Mouse (Mus musculus) lung, embryonic 16.5 days (tissue): ENCODE measurements around the gene Ttc33. TPM values are rescaled to one million over a fixed set of nuclear protein-coding genes. Genes with fewer than 3 reads are reported as not detected.
A peak's percentile ranks its signal among the peaks of the same experiment; 100 is the strongest.

ENCODE experiments used
- ATAC-seq: fragments of 200-750 bp; cut with Nextera tagmentation; 2 replicates; pipeline ENCODE4 v1.8.0; 2017; ENCODE audit warnings: low read depth, mild to moderate bottlenecking, moderate library complexity
- H3K27ac ChIP-seq: fragments of 300-500 bp; sonication (generic); 2 replicates; pipeline ENCODE4 v1.5.1; 2014; ENCODE audit warnings: mild to moderate bottlenecking, control low read depth, low read length
- H3K27me3 ChIP-seq: fragments of 300-500 bp; sonication (generic); 2 replicates; pipeline ENCODE4 v1.6.1; 2014; ENCODE audit warnings: low read depth, low read length, mixed read lengths; ENCODE audit not compliant: control insufficient read depth, insufficient read depth
- H3K36me3 ChIP-seq: fragments of 300-500 bp; sonication (generic); 2 replicates; pipeline ENCODE4 v1.6.1; 2014; ENCODE audit warnings: low read length; ENCODE audit not compliant: control insufficient read depth, insufficient read depth
- H3K4me1 ChIP-seq: fragments of 300-500 bp; sonication (generic); replicated peaks from 2 replicates; pipeline ENCODE4 v1.6.1; 2014; ENCODE audit warnings: low read length, mixed read lengths; ENCODE audit not compliant: control insufficient read depth, insufficient read depth
- H3K4me2 ChIP-seq: fragments of 300-500 bp; sonication (generic); 2 replicates; pipeline ENCODE4 v1.6.1; 2014; ENCODE audit warnings: low read depth, low read length, control low read depth
- H3K4me3 ChIP-seq: fragments of 300-500 bp; sonication (generic); 2 replicates; pipeline ENCODE4 v1.5.1; 2014; ENCODE audit warnings: mild to moderate bottlenecking, low read length, control low read depth
- H3K9ac ChIP-seq: fragments of 300-500 bp; sonication (generic); 2 replicates; pipeline ENCODE4 v1.6.1; 2014; ENCODE audit warnings: low read length, control low read depth
- H3K9me3 ChIP-seq: fragments of 300-500 bp; sonication (generic); 2 replicates; pipeline ENCODE4 v1.6.1; 2016; ENCODE audit warnings: low read length; ENCODE audit not compliant: control insufficient read depth
- WGBS: fragments of 180-500 bp; shearing (Covaris S2); extraction: QIAGEN DNeasy Blood & Tissue Kit; methylation state at CpG from one replicate; pipeline ENCODE4 v1.1.7; 2014; 5-methylcytosine and 5-hydroxymethylcytosine counted together
- polyA plus RNA-seq: library from polyadenylated mRNA; unstranded; fragments of >200 nt; fragmentation: Nextera tagmentation; extraction: Ambion mirVana; gene quantifications from 2 replicates; pipeline ENCODE4 v1.2.1, GENCODE M21; 2015

The Ttc33 gene
- polyA plus RNA-seq, 1 experiment from 2014 or later = 44.3 TPM

DNA sequence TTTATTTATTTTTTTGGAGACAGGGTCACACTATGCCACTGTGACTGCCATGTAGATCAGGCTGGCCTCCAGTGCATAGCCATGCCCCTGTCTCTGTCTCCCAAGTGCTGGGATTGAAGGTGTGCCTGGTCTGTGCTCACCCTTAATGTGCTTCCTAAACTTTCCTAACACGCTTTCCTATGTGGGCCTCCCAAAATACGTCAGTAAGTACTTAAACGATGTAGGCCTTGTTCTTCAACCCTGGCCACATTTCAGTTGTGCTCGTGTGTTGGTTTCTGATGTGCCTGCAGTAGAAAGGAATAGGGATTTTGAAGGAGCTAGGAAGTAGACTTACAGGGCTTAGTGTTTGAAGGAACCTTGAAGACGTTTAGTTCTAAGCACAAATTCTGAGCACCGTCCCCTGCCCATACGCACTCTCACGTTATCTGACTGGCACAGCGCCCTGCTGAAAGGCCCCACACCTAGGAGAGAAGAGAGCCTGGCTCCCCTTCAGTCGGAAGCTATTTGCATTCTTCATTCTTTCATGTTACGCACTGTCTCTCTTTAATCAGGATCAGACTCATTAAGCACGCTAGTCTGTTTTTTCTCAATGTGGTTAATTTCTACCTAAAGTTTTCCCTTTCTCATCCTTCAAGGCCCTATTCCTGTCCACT is 20.1 kb upstream of the Ttc33 start:
- Histone ChIP-seq H3K4me1 (no peaks in the 10 kb centered on the region), H3K9ac (no peak overlapping the region), H3K27ac (no peak overlapping the region), H3K27me3 (no peaks in the 10 kb centered on the region), H3K4me3 (no peak overlapping the region), H3K4me2 (no peak overlapping the region), H3K36me3 (peaks cover 34% of the 10 kb centered on the region), H3K9me3 (no peaks in the 10 kb centered on the region)
- ATAC-seq = no peak
- 83% methylated on average over 12 of the region's 12 CpGs for WGBS

DNA sequence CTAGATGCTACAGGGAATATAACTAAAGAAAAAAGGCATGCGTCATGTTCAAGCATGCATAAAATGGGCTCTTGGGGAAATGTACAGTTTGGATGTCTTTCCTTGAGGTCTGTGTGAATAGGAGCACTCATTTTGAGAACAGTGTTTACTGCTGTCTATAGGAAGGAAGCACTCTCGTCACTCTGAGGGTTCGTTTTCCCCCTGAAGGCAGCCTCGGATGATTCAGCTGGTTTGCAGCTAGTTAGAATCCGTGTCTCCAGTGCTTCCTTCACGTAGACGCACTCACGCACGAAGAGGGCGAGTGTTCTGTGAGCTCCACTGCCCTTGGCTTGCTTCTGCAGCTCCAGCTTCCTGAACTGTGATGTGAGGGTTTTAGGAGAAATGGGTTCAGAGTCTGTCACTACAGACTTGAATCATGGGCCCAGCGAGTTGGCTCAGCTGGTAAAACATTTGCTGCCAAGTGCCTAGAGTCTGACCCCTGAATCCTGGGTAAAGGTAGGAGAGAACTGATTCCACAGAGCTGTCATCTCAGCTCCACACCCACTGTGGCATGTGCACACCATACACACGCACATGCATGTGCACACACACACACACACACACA is 12.0 kb upstream of the Ttc33 start:
- whole genome bisulfite sequencing = 85% methylated on average over 12 of the region's 12 CpGs

DNA sequence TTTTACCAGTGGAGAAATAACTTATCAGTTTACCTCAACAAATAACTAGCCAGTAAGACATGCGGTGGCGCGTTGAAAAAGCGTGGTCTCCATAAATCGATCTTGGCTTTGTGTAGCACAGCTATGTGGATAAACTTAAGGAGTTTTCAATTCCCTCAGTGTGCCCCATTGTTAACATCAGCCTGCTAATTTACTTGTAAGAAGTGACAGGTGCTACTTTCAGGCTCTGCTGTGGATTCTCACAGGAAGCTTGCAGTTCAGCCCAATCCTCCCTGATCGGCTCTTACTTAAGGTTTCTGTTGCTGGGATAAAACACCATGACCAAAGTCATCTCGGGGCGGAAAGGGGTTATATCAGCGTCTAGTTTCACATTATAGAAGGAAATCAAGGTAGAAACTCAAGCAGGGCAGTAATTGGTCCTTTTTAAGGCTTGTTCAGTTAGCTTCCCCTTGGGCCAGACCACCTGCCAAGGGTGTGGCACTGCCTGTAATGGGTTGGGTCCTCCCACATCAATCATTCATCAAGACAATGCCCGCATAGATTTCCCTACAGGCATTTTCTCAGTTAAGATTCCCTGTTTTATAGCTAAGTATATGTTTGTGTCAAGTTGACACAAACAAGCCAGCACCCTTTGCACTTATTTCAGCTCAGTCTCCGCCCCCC is 526 bp upstream of the Ttc33 start:
- H3K9ac ChIP-seq = peak overlapping the region; percentile 89
- no peaks in the 10 kb centered on the region for H3K27me3 ChIP-seq
- ATAC-seq = peak; percentile 49
- peaks cover 2% of the 10 kb centered on the region; the same call in 1 of the 2 replicates for H3K36me3 ChIP-seq
- H3K4me2 ChIP-seq = peak overlapping the region; percentile 56
- H3K4me3 ChIP-seq = peak overlapping the region; percentile 90
- H3K27ac ChIP-seq = peak overlapping the region; percentile 94
- H3K9me3 ChIP-seq = no peaks in the 10 kb centered on the region
- peaks cover 13% of the 10 kb centered on the region for H3K4me1 ChIP-seq
- 41% methylated on average over 10 of the region's 11 CpGs for WGBS

More for the DNA sequence above, 12.0 kb upstream of the Ttc33 start:
- Histone ChIP-seq H3K9me3 (no peaks in the 10 kb centered on the region), H3K36me3 (peaks cover 41% of the 10 kb centered on the region), H3K4me3 (no peak overlapping the region), H3K27ac (no peak overlapping the region), H3K9ac (no peak overlapping the region), H3K4me1 (no peaks in the 10 kb centered on the region), H3K27me3 (no peaks in the 10 kb centered on the region), H3K4me2 (no peak overlapping the region)
- no peak for ATAC-seq

DNA sequence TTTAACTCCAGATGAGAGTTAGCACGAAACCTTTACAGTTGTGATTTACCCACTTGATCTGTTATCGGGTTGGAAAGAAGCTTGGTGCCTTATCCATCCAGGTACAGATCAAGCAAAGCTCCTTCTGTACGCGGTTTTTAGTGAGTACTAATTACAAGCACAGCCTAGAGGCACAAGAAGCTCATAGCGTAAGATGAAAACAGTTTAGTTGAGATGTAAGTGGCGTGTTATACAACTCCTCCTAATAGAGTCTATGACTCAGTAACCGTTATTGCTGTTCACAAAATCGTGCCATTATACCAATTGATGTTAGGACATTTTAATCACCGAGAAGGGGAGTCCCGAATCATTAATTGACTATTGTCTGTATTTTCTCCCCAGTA is 959 bp downstream of the Ttc33 start:
- Histone ChIP-seq H3K27ac (no peak overlapping the region), H3K4me2 (peak overlapping the region; percentile 56), H3K4me3 (peak overlapping the region; percentile 90), H3K4me1 (peaks cover 13% of the 10 kb centered on the region), H3K9me3 (no peaks in the 10 kb centered on the region), H3K27me3 (no peaks in the 10 kb centered on the region), H3K9ac (peak overlapping the region; percentile 89), H3K36me3 (peaks cover 4% of the 10 kb centered on the region; the same call in 1 of the 2 replicates)
- WGBS = 26% methylated on average over 10 of the region's 10 CpGs
- ATAC-seq = no peak

DNA sequence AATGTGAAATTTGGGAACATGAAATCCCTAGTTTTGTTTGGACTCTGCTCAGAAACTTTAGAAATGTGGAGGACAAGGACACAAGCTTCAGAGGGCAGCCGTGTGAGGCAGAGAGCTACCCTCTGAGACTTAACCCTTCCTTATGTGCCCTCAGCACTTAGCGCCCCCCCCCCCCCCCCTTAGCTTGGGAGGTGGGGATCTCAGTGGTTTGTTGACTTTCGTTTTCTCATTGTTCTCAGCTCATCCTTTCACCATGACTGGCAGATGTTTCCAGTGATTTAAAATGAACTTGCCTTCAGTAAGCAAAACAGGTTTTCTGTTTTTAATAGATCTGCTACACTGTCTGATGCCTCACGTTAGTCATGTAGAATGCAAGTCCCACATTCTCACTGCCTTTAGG is 1.8 kb downstream of the Ttc33 start:
- Histone ChIP-seq H3K9ac (no peak overlapping the region), H3K4me1 (peaks cover 13% of the 10 kb centered on the region), H3K4me2 (no peak overlapping the region), H3K9me3 (no peaks in the 10 kb centered on the region), H3K27ac (no peak overlapping the region), H3K27me3 (no peaks in the 10 kb centered on the region), H3K4me3 (no peak overlapping the region), H3K36me3 (peaks cover 4% of the 10 kb centered on the region; the same call in 1 of the 2 replicates)
- WGBS = 49% methylated on average over 3 of the region's 4 CpGs
- no peak for ATAC-seq

GRCm38 (mm10) chr15:5188029-5188428 is 2.7 kb downstream of the Ttc33 start:
- no peak overlapping the region for H3K4me2 ChIP-seq
- no peak overlapping the region for H3K9ac ChIP-seq
- 80% methylated on average over 1 of the region's 1 CpGs for WGBS
- peaks cover 13% of the 10 kb centered on the region for H3K4me1 ChIP-seq
- H3K36me3 ChIP-seq = peaks cover 2% of the 10 kb centered on the region; the same call in 1 of the 2 replicates
- no peak overlapping the region for H3K4me3 ChIP-seq
- H3K27ac ChIP-seq = no peak overlapping the region
- no peaks in the 10 kb centered on the region for H3K9me3 ChIP-seq
- ATAC-seq = no peak
- H3K27me3 ChIP-seq = no peaks in the 10 kb centered on the region

- Histone ChIP-seq H3K9ac (no peak overlapping the region), H3K36me3 (peaks cover 2% of the 10 kb centered on the region; the same call in 1 of the 2 replicates), H3K4me1 (peaks cover 10% of the 10 kb centered on the region), H3K27me3 (no peaks in the 10 kb centered on the region), H3K4me2 (no peak overlapping the region), H3K9me3 (no peaks in the 10 kb centered on the region), H3K4me3 (no peak overlapping the region), H3K27ac (no peak overlapping the region)
- WGBS = 43% methylated on average over 10 of the region's 10 CpGs
- no peak for ATAC-seq
Observed at GRCm38 (mm10) chr15:5189504-5190093, 4.3 kb downstream of the Ttc33 start.

GRCm38 (mm10) chr15:5193833-5194232 is 8.5 kb downstream of the Ttc33 start:
- Histone ChIP-seq H3K9me3 (no peaks in the 10 kb centered on the region), H3K36me3 (peaks cover 2% of the 10 kb centered on the region; the same call in 1 of the 2 replicates), H3K27me3 (no peaks in the 10 kb centered on the region), H3K9ac (no peak overlapping the region), H3K4me3 (no peak overlapping the region), H3K4me1 (peaks cover 4% of the 10 kb centered on the region; the same call in 1 of the 2 replicates), H3K27ac (no peak overlapping the region), H3K4me2 (no peak overlapping the region)
- WGBS = 61% methylated on average over 3 of the region's 3 CpGs
- ATAC-seq = no peak

DNA sequence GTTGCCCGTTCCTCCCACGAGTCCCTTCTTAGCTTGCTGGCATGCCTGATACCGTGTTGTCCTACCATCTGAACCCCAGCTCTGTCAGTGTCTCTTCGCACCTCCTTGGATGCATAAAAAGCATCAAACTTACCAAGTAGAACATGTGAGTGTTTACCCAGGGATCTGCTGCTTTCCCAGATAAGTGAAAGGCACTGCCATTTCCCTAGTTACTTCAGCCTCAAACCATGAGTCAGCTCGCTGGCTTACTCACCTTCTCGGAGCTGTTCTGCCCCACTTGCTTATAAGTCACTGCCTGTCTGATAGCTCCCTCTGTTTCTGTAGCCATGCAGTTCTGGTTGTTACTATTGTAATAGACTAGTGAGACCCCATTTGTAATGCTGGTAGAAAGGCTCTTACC is 9.1 kb downstream of the Ttc33 start:
- 90% methylated on average over 6 of the region's 6 CpGs for WGBS
- Histone ChIP-seq H3K4me1 (peaks cover 4% of the 10 kb centered on the region; the same call in 1 of the 2 replicates), H3K9ac (no peak overlapping the region), H3K9me3 (no peaks in the 10 kb centered on the region), H3K27ac (no peak overlapping the region), H3K36me3 (peaks cover 2% of the 10 kb centered on the region; the same call in 1 of the 2 replicates), H3K27me3 (no peaks in the 10 kb centered on the region), H3K4me3 (no peak overlapping the region), H3K4me2 (no peak overlapping the region)
- no peak for ATAC-seq
